Mouse (Mus musculus): ENCODE data around the gene Ints4. TPM values are rescaled to one million over a fixed set of nuclear protein-coding genes. Genes with fewer than 3 reads are reported as not detected.

Gene Ints4
- polyA plus RNA-seq, 1 experiment from 2014 or later, result 34.0 TPM

DNA sequence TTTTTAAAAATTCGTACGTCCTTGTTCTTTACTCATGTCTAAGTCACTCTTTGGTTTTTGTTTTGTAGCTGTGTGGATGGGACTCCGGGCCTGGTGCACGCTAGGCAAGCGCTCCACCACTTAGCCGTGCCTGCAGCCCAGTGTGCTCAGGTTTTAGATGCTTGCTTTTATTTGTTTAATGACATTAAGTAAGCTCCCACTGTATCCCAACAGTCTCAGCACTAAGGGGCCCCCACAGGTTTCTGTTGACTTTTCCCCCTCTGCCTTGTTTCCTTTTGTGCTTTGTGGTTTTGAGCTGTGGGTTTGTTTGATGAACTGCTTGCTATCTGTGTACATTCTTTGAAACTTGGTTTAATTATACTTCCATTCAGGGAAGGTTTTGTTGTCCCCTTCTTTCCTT lies 28.6 kb upstream of the Ints4 start:
- no peak overlapping the region for H3K4me2 ChIP-seq (ENCODE audit: low read length)
- no peak overlapping the region for H3K27ac ChIP-seq (replicated peaks in 1 of 2; ENCODE audit: control insufficient read depth in 1 of 2, insufficient read depth in 1 of 2, low read depth in 2 of 2, low read length in 2 of 2)

GRCm38 (mm10) chr7:97453141-97453921 lies 27.4 kb upstream of the Ints4 start:
- Histone ChIP-seq H3K4me1 (ENCODE audit: control insufficient read depth in 2 of 2, insufficient read depth in 2 of 2, low read length in 2 of 2) (peaks cover 3 to 11% of the 10 kb centered on the region in 2 experiments; a peak in 2 of 4 replicates), H3K9me3 (ENCODE audit: control insufficient read depth, low read length) (peaks cover 6% of the 10 kb centered on the region), H3K36me3 (ENCODE audit: control insufficient read depth, insufficient read depth, low read length) (no peaks in the 10 kb centered on the region), H3K4me3 (ENCODE audit: control insufficient read depth in 1 of 2, insufficient read depth in 1 of 2, low read depth in 1 of 2, low read length in 2 of 2) (peak overlapping the region; percentile 47 to 54), H3K27me3 (ENCODE audit: control insufficient read depth, insufficient read depth, low read length) (no peaks in the 10 kb centered on the region), H3K4me2 (ENCODE audit: low read length) (peak overlapping the region; percentile 99), H3K9ac (ENCODE audit: low read length) (peak overlapping the region; percentile 70), H3K27ac (replicated peaks in 1 of 2; ENCODE audit: control insufficient read depth in 1 of 2, insufficient read depth in 1 of 2, low read depth in 2 of 2, low read length in 2 of 2) (no peak overlapping the region; a peak in 1 of 4 replicates)
- peak; percentile 47; the same call in 1 of the 2 replicates for ATAC-seq (ENCODE audit: insufficient number of reproducible peaks, insufficient read depth, low FRiP score, low read depth)
- WGBS, result 2% methylated on average over 27 of the region's 27 CpGs

More for the DNA sequence above, 28.6 kb upstream of the Ints4 start:
- H3K9me3 ChIP-seq (ENCODE audit: control insufficient read depth, low read length), result peaks cover 6% of the 10 kb centered on the region
- no peaks in the 10 kb centered on the region for H3K27me3 ChIP-seq (ENCODE audit: control insufficient read depth, insufficient read depth, low read length)
- H3K4me3 ChIP-seq (ENCODE audit: control insufficient read depth in 1 of 2, insufficient read depth in 1 of 2, low read depth in 1 of 2, low read length in 2 of 2), result no peak overlapping the region
- no peak overlapping the region for H3K9ac ChIP-seq (ENCODE audit: low read length)
- ATAC-seq (ENCODE audit: insufficient number of reproducible peaks, insufficient read depth, low FRiP score, low read depth), result no peak
- no peaks in the 10 kb centered on the region for H3K36me3 ChIP-seq (ENCODE audit: control insufficient read depth, insufficient read depth, low read length)
- peaks cover 6 to 11% of the 10 kb centered on the region in 2 experiments; a peak in 3 of 4 replicates for H3K4me1 ChIP-seq (ENCODE audit: control insufficient read depth in 2 of 2, insufficient read depth in 2 of 2, low read length in 2 of 2)
- 83% methylated on average over 6 of the region's 6 CpGs for WGBS

GRCm38 (mm10) chr7:97454795-97455194 lies 26.0 kb upstream of the Ints4 start:
- no peaks in the 10 kb centered on the region for H3K27me3 ChIP-seq (ENCODE audit: control insufficient read depth, insufficient read depth, low read length)
- no peak overlapping the region for H3K27ac ChIP-seq (replicated peaks in 1 of 2; ENCODE audit: control insufficient read depth in 1 of 2, insufficient read depth in 1 of 2, low read depth in 2 of 2, low read length in 2 of 2)
- no peak overlapping the region for H3K9ac ChIP-seq (ENCODE audit: low read length)

DNA sequence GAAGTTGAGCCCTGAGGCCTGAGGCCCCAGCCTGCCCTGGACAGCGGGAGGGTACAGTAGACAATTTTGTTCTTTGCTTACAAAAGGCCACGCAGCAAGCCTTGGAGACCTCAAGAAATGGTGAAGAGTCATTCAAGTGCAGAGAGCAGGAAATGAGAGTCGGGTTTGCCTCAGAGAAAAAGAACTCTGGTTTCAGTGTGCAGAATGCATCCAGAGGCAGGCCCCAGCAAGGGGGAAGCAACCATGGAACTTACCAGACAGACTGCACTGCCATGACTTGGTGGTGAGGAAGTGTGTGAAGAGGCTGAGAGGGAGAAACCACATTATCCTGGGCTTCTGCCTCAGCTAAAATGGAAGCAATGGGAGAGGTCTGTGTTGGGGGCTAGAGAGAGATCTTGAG lies 25.2 kb upstream of the Ints4 start:
- no peak for ATAC-seq (ENCODE audit: insufficient number of reproducible peaks, insufficient read depth, low FRiP score, low read depth)
- Histone ChIP-seq H3K27me3 (ENCODE audit: control insufficient read depth, insufficient read depth, low read length) (no peaks in the 10 kb centered on the region), H3K9me3 (ENCODE audit: control insufficient read depth, low read length) (no peaks in the 10 kb centered on the region), H3K4me3 (ENCODE audit: control insufficient read depth in 1 of 2, insufficient read depth in 1 of 2, low read depth in 1 of 2, low read length in 2 of 2) (no peak overlapping the region), H3K9ac (ENCODE audit: low read length) (no peak overlapping the region), H3K4me2 (ENCODE audit: low read length) (no peak overlapping the region), H3K4me1 (ENCODE audit: control insufficient read depth in 2 of 2, insufficient read depth in 2 of 2, low read length in 2 of 2) (peaks cover 3 to 11% of the 10 kb centered on the region in 2 experiments; a peak in 2 of 4 replicates), H3K27ac (replicated peaks in 1 of 2; ENCODE audit: control insufficient read depth in 1 of 2, insufficient read depth in 1 of 2, low read depth in 2 of 2, low read length in 2 of 2) (no peak overlapping the region), H3K36me3 (ENCODE audit: control insufficient read depth, insufficient read depth, low read length) (no peaks in the 10 kb centered on the region)
- 64% methylated on average over 3 of the region's 3 CpGs for WGBS

More at GRCm38 (mm10) chr7:97454795-97455194, 26.0 kb upstream of the Ints4 start:
- Histone ChIP-seq H3K4me2 (ENCODE audit: low read length) (no peak overlapping the region), H3K4me3 (ENCODE audit: control insufficient read depth in 1 of 2, insufficient read depth in 1 of 2, low read depth in 1 of 2, low read length in 2 of 2) (no peak overlapping the region), H3K4me1 (ENCODE audit: control insufficient read depth in 2 of 2, insufficient read depth in 2 of 2, low read length in 2 of 2) (peaks cover 3 to 11% of the 10 kb centered on the region in 2 experiments; a peak in 2 of 4 replicates), H3K9me3 (ENCODE audit: control insufficient read depth, low read length) (no peaks in the 10 kb centered on the region), H3K36me3 (ENCODE audit: control insufficient read depth, insufficient read depth, low read length) (no peaks in the 10 kb centered on the region)
- no peak for ATAC-seq (ENCODE audit: insufficient number of reproducible peaks, insufficient read depth, low FRiP score, low read depth)
- WGBS, result 87% methylated on average over 10 of the region's 10 CpGs

DNA sequence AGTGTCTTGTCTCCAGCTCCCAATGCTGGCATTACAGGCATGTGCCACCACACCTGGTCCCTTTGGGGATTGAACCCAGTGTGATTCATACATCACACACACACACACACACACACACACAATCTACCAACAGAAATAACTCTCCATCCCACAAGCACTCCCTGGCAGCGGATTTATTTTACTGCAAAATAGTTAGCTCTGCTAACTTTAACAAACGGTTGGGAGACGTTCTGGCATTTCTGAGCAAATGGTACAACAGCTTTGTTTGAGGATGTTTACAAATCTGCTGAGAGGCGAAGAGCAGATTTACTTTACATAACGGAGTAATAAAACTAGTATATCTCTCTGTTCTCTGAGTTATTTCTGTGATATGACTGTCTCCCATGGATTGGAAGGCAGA lies 7.8 kb upstream of the Ints4 start:
- H3K27ac ChIP-seq (replicated peaks in 1 of 2; ENCODE audit: control insufficient read depth in 1 of 2, insufficient read depth in 1 of 2, low read depth in 2 of 2, low read length in 2 of 2), result no peak overlapping the region
- no peaks in the 10 kb centered on the region for H3K9me3 ChIP-seq (ENCODE audit: control insufficient read depth, low read length)
- H3K4me2 ChIP-seq (ENCODE audit: low read length), result no peak overlapping the region
- H3K36me3 ChIP-seq (ENCODE audit: control insufficient read depth, insufficient read depth, low read length), result no peaks in the 10 kb centered on the region
- H3K4me1 ChIP-seq (ENCODE audit: control insufficient read depth in 2 of 2, insufficient read depth in 2 of 2, low read length in 2 of 2), result no peaks in the 10 kb centered on the region
- ATAC-seq (ENCODE audit: insufficient number of reproducible peaks, insufficient read depth, low FRiP score, low read depth), result no peak
- 74% methylated on average over 5 of the region's 5 CpGs for WGBS
- no peaks in the 10 kb centered on the region for H3K27me3 ChIP-seq (ENCODE audit: control insufficient read depth, insufficient read depth, low read length)
- H3K9ac ChIP-seq (ENCODE audit: low read length), result no peak overlapping the region
- H3K4me3 ChIP-seq (ENCODE audit: control insufficient read depth in 1 of 2, insufficient read depth in 1 of 2, low read depth in 1 of 2, low read length in 2 of 2), result no peak overlapping the region

DNA sequence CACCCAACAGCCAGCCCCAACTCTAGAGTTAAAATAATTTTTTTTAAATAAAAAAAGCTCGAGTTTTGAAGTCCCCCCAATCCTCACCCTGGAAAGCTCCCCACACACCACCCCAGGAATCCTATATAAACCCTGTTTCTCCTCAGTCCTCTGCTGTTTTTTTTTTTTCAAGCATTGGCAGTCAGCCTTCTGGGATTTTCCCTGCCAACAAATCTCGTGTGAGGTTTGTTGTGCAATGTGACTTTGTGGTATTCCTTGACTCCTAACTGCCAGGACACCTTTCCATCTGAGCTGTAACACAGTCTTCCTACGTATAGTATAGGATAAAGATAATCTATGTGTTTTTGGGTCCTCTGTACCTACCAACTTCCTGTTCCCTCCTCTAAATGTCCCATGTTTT lies 1.4 kb upstream of the Ints4 start:
- Histone ChIP-seq H3K4me2 (ENCODE audit: low read length) (no peak overlapping the region), H3K27me3 (ENCODE audit: control insufficient read depth, insufficient read depth, low read length) (no peaks in the 10 kb centered on the region), H3K4me1 (ENCODE audit: control insufficient read depth in 2 of 2, insufficient read depth in 2 of 2, low read length in 2 of 2) (peaks cover 0 to 16% of the 10 kb centered on the region in 2 experiments; a peak in 3 of 4 replicates), H3K36me3 (ENCODE audit: control insufficient read depth, insufficient read depth, low read length) (no peaks in the 10 kb centered on the region), H3K27ac (replicated peaks in 1 of 2; ENCODE audit: control insufficient read depth in 1 of 2, insufficient read depth in 1 of 2, low read depth in 2 of 2, low read length in 2 of 2) (no peak overlapping the region), H3K9me3 (ENCODE audit: control insufficient read depth, low read length) (no peaks in the 10 kb centered on the region), H3K4me3 (ENCODE audit: control insufficient read depth in 1 of 2, insufficient read depth in 1 of 2, low read depth in 1 of 2, low read length in 2 of 2) (no peak overlapping the region), H3K9ac (ENCODE audit: low read length) (no peak overlapping the region)
- no peak for ATAC-seq (ENCODE audit: insufficient number of reproducible peaks, insufficient read depth, low FRiP score, low read depth)
- 57% methylated on average over 3 of the region's 3 CpGs for WGBS

- no peak for ATAC-seq (ENCODE audit: insufficient number of reproducible peaks, insufficient read depth, low FRiP score, low read depth)
- peak overlapping the region; percentile 32; the same call in 1 of the 2 replicates for H3K9ac ChIP-seq (ENCODE audit: low read length)
These were observed 466 bp upstream of the Ints4 start for GRCm38 (mm10) chr7:97480290-97480689.

More at GRCm38 (mm10) chr7:97480290-97480689, 466 bp upstream of the Ints4 start:
- 15% methylated on average over 3 of the region's 3 CpGs for WGBS
- H3K4me3 ChIP-seq (ENCODE audit: control insufficient read depth in 1 of 2, insufficient read depth in 1 of 2, low read depth in 1 of 2, low read length in 2 of 2), result peak overlapping the region in 1 of 2 experiments; percentile 59; a peak in 2 of 4 replicates
- peaks cover 0 to 16% of the 10 kb centered on the region in 2 experiments; a peak in 3 of 4 replicates for H3K4me1 ChIP-seq (ENCODE audit: control insufficient read depth in 2 of 2, insufficient read depth in 2 of 2, low read length in 2 of 2)
- peak overlapping the region; percentile 58 for H3K4me2 ChIP-seq (ENCODE audit: low read length)
- H3K36me3 ChIP-seq (ENCODE audit: control insufficient read depth, insufficient read depth, low read length), result peaks cover 8% of the 10 kb centered on the region
- no peak overlapping the region for H3K27ac ChIP-seq (replicated peaks in 1 of 2; ENCODE audit: control insufficient read depth in 1 of 2, insufficient read depth in 1 of 2, low read depth in 2 of 2, low read length in 2 of 2)
- H3K27me3 ChIP-seq (ENCODE audit: control insufficient read depth, insufficient read depth, low read length), result no peaks in the 10 kb centered on the region
- no peaks in the 10 kb centered on the region for H3K9me3 ChIP-seq (ENCODE audit: control insufficient read depth, low read length)
